Mouse (Mus musculus) adrenal gland, adult 2 months (tissue): ENCODE data around the gene Erp44. TPM values are rescaled to one million over a fixed set of nuclear protein-coding genes. Genes with fewer than 3 reads are reported as not detected.

Experiments
- DNase-seq: peaks from one replicate; pipeline ENCODE4 v3.0.0; 2021
- long read RNA-seq: library from polyadenylated mRNA; stranded (forward); transcript quantifications from one replicate; pipeline ENCODE4 v2.0.0, GENCODE M21; 2021
- polyA plus RNA-seq: library from polyadenylated mRNA; depleted of rRNA; stranded (reverse); fragments of >200 nt; gene quantifications from 2 replicates; pipeline ENCODE4 v1.2.3, GENCODE M21; 2012; rRNA removed
- total RNA-seq, 2 experiments: library from RNA; stranded (reverse); gene quantifications; 2 replicates each; pipeline ENCODE4 v1.2.3; 2021

Erp44 gene
- 10 to 100 TPM; 62.3 to 69.7 TPM for total RNA-seq
- polyA plus RNA-seq, result 17.9 and 26.5 TPM in 2 replicates
- long read RNA-seq, transcript Erp44-201 (12 exons, 2,624 nt), result major isoform, 67 of 72 reads
- long read RNA-seq, partial matches to known transcripts, result 1 of 72 reads
- long read RNA-seq, other reads (novel, unspliced or antisense), result 4 of 72 reads

DNA sequence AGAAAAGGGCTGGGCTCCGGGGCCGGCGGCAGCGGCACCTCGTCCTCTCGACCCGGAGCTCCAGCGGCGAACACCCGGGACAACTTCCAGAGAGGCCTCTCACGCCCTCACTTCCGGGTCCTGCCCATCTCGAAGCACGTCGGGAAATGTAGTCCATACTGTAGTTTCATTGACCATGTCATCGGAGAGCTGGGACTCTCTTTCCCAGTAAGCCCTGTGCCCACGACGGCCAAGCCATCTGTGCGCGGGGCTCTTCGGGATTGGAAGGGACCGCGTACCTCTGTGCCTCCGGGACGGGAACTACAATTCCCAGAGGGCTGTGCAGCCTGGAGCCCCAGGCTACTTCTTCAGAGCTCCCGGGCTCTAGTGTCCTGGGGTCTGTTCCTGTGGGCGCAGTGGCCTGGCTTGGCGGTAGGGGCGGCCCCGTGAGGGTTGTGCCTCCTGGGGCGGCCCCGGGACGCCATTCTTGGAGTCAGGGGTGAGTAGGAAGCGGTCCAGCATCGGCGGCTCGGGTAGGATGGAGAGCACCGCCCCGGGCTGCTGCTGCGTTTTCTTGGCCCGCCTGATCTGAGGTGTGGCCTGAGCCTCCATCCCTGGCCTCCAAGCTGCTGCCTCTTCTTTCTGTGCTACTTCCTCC, at the start of gene Erp44, which contains the start of gene Invs:
Gene Erp44 (minus strand): TSS at position 61 of the 637 bp plus-strand sequence.
Gene Invs (plus strand): TSS at position 263 of the 637 bp plus-strand sequence.
- DNase-seq, result peak; percentile 96

DNA sequence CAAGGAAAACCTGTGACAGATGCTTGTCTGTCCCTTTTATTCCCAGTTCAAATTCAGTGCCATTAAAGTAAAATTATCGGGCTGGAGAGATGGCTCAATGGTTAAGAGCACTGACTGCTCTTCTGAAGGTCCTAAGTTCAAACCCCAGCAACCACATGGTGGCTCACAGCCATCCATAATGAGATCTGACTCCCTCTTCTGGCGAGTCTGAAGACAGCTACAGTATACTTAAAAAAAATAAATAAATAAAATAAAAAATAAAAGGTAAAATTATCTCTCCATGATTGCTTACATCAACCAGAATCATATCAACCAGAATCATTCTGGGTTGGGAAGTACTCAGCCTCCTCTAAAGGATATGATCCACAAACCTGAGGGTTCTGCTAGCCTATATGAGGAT, 48.7 kb upstream of the Erp44 start:
- DNase-seq, result no peak

DNA sequence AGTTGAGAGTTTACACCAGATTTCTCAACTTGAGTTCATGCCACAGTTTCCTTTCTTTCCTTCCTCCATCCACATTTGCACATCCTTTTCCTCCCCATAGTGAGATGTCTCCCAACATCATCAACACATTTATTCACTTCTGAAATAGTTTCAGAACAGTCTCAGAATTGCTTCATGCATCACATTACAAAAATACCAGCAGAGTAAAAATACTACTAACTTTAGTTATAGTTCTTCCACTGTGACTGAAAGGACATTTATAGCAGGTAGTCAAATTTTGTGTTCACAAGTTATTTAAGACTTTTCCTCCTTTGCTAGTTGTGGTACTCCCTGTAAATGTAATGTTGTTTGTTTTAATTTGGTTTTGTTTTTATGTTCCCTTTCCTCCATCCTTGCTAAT, 47.8 kb upstream of the Erp44 start:
- no peak for DNase-seq

DNA sequence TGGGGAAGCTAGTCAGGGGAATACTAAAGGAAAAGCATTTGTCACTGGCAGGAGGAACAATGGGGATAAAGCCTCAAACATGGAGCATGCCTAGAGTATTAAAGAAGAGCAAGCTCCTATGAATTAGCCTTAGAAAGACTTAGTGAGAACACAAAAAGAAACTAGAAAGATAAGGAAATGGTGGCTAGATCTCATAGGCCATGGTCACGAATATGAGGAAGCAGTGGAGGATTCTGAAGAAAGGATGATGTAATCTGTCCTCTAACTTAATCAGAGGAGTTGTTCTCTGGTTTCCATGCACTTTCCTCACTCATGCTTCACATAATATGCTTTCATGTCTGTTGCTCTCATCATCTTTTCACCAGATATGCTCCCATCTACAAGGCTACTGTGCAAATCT, 42.7 kb upstream of the Erp44 start:
- DNase-seq, result no peak

DNA sequence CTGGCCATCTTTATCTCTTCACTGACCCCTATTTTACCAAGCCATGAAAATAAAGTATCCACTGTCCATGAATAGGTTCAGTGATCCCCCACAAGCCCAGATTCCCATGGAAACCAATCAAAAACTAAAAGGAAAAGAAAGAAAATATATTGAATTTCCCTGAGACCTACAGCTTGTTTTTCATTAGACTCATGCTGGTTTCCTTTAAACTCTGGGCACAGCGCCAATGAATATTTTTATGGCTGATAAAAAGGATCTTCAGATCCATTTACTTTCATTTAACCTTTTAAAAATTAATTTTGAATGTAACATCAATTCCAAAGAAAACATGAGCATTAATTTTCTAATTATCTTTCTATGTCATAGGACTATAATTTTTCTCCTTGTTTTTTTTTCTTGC, 41.9 kb upstream of the Erp44 start:
- no peak for DNase-seq

DNA sequence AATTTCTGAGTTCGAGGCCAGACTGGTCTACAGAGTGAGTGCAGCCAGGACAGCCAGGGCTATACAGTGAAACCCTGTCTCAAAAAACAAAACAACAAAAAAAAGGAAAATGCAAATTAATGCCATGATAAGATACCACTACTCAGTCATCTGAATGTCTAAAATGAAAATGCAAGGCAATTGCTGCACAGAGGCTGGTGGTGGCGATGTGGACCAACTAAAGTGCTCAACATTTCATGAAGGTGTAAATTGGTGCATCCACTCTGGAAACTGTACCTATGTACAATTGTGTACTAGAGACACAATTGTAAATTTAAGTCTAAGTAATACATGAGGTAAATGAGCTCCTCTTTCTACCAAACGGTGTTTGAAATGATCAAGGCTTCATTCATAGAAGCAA, 36.7 kb upstream of the Erp44 start:
- DNase-seq, result no peak

DNA sequence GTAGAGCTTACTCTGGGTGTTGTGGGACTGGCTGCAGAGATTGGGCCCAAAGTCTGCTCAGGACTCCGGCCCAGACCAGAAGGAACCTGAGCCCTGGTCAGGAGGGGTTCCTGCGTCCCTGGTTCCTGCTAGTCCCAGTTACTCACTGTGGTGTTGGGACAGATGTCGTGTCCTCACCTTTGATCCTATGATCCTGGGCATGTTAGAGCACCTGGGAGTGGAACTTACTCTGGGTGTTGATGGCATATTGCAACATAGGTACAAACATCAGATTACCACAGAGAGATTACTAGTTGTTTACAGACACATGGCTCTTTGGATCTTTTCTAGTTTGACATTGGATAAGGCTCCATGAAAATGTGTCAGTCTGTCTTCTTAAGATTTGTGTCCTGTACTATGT, 35.5 kb upstream of the Erp44 start:
- no peak for DNase-seq

DNA sequence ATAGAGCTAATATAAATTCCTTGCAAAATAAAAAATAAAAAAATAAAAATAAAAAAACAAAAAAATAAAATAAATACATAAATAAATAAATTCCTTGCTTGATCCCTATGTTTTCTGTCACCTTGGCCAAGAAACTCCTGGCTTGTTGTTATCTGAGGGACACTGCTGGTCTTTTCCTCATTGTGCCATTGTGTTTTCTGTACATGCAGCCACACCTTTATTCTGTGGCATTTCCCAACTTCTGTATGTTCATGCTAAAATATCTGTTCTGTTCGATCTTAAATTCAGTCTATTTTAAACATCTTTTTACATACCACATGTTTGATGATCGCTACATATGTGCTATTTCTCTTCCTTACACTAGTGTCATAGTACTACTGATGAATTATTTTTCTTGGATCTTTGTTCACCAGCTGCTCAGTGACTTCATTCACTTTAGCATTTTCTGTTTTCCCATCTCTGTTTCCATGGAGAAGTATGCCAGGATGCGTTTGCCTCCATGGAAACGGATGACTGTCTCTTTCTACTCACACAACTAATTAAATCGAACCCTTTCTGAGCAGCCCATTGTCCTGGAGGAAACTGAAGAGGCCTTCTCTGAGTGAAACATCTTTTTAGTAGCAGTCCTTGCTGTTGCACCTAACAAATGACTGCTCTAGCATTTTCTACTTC, 7.9 kb upstream of the Erp44 start:
- no peak for DNase-seq

DNA sequence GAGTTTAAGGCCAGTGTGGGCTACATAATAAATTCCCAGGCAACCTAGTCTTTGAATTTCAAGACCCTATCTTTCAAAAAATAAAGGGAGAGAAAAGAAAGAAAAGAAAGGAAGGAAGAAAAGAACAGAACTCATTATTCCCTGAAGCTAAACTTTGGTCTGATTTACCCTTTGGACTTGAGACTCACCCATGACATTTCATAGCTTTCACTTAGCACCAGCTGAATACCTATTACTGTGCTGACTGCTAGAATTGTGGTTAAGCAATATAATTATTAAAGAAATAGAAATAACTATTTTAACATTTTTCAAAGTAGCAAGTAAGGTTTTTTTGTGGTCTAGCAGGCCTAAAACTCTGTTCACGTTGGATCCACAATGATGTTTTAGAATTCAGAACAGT, 1.8 kb upstream of the Erp44 start:
- no peak for DNase-seq

DNA sequence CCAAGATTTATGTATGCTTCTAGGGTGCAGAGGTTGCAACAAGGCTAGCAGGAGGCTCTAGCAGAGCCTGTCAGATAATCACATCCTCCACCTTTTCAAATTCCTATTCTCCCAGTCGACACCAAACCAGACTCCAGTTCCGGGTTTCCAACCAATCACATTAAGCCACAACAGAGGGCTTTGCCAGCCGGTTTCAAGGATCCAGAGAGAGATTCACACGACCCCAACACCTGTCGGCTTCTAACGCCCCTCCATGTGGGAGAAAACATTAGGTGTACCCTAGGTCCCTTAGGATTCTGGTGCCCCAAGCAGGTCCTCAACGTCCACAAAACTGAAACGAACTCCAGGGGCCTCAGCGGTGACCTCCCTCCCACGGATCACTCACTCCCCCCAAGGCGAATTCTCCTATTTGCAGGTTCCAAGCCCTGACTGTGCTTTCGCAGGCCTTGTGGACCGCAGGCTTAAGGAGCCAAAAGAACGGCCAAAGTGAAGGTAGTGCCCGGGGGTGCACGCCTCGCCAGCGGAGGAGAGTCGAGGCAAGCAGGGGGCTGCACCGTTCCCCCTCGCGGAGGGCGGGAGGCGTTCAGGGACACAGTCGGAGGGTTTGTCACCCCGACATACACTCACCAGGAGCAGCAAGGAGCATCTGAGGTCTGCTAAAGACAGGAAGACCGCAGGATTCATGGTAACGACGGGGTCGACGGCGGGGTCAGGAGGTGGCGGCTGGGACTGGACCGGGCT, 431 bp downstream of the Erp44 start:
- DNase-seq, result no peak

DNA sequence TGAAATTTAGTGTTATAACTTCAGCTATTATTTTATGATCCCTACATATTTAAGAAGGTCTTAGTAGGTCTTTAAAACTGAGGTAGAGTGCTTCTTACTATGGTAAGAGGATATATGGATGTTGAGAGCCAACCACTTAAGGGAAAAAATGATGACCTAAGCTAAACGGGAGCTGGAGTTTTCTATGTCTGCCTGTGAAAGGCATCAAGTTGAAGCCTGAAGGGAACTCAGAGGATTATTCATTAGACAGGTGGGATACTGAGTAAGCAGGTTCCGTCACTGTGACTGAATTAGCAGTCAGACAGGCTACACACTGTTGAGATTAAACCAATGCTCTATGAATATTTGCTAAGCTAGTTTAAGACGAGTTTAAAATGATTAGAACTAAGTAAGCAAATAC, 2.3 kb downstream of the Erp44 start:
- no peak for DNase-seq

DNA sequence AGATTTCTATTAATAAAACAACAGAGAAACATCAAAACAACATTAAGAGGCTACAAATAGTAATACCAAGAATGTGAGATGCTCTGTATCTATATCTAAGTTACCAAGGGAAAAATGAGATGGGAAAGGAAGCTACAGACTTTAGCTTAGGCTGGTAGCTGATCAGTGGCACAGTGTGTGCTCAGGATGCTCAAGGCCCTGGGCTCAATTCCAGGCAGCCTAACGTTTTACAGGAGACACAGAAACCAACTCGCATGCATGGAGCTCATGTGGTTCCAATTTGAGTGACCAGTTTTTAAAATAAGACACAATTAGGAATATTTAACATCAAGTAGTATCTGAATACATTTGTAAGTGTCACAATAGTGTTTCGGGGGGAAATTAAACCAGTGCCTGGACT, 3.6 kb downstream of the Erp44 start:
- no peak for DNase-seq

DNA sequence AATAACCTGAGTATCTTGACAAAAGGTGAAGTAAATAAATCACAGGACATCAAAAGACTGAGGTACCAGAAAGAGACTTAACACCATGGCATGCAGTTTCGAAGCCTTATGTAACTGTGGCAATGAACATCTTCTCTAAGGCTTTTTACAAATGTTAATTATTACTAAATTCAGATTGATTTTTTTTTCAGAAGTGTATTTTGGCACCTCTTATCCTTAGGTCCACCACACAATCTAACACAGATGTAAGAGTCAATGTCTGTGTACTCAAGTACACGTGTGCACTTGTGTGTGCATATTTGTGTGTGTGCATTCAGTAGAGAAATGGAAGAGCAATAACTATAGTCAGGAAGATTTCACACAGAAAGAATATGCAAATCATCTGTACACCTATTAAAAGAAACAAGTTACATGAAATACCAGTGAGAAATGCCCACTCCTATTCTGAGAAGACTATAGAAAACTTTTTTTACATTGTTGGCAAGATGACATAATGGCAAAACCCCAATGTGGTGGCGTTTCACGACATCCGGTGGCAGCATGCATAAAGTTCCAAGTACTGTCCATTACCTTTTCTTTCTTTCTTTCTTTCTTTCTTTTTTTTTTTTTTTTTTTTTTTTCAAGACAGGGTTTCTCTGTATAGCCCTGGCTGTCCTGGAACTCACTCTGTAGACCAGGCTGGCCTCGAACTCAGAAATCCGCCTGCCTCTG, 6.1 kb downstream of the Erp44 start:
- no peak for DNase-seq

DNA sequence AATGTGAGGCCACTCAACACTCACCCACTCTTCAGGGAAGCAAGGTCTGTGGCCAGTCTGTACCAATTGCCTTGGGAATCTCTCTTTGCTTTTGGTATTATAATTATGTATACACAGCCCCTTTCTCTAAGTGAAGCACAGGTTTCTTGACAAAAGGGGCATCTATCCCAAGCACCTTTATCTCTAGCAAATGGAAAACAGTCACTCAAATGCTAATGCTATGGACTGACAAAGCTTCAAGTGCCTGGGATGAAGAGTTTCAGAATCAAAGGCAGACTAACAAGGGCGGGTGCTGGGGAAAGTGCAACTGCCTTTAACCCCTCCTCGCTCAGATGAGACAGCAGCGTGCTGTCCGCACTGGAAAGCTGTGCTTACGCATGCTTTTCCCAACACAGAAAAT, 7.5 kb downstream of the Erp44 start:
- no peak for DNase-seq

DNA sequence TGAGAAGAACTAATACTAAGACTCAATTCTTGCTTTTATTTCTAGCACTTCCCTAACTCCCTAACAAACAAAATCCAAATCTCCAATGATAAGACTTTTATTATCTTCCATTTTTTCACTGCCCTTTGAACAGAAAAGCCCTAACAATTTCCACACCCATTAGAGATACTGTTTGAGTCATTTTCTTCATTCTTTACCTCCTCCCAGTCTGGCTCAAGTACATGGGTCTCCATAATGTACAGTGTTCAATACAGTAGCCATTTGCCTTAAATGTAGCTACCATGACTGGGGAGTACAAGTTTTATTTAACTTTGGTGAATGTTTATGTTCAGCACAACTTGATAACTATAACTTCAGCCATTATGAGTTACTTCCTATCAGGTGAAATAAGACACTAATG, 8.8 kb downstream of the Erp44 start:
- no peak for DNase-seq

DNA sequence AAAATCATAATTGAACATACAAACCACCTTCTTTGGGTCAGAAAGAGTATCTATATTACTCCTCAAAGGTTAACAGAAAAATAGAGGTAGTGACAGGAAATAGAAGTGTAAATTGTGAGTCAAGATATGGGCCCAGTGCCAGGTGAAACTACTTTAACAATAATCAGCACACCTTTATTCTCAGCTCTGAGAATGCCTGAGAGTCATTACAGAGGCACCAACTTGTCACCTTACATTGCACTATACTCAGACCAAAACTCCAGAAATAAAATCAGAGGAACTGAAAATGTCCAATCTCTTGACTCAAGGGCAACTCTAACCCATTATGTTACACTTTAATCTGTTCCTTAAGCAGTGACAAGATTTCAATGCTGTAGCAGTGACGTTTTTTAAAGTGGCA, 11.2 kb downstream of the Erp44 start:
- no peak for DNase-seq

DNA sequence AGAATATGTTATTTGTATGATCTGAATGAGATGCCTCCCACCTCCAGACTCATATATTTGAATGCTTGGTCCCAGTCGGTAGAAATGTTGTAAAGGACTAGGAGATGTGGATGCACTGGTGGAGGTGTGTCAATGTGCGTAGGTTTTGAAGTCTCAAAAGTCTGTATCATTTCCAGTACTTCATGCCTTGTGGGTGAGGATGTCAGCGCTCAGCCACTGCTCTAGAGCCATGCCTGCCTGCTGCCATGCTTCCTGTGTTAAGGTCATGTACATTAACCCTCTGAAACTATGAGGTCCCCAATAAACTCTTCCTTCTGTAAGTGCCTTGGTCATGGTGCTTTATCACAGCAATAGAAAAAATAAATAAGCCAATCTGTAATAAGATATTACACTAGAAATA, 11.7 kb downstream of the Erp44 start:
- no peak for DNase-seq

DNA sequence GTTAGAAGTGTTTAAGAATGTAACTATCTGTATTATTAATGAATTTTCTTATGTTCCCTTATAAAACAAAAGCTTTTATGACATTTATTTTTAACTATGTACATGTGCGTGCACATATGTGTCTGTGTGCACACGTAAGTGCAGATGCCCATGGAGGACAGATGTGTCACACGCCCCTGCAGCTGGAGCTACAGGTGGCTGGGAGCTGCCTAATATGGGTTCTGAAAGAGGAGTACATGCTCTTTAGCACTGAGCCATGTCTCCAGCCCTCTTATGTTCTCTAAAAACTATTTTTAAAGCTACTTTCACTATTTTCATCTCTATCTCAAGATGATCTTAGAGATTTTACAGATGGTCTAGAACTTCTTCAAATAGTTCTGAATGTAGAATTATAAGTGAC, 21.3 kb downstream of the Erp44 start:
- DNase-seq, result no peak

DNA sequence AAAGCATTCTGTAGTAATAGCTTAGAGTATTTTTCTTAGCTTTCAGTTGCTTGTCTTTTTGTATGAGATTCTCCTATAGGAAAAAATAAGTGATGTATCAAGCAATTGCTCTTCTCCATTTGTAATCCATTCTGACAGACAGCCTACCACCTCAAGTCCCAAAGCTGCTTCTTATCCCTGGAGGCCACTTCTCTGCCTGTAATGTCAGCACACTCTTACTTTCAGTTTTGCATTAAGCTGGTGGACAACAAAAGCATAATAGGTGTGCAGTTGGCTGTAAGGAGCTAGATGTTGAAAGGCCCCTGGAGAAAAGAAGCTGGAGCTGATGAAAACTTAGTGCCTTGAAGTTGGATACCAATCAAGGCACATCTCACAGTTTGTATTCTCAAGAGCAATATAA, 26.1 kb downstream of the Erp44 start:
- DNase-seq, result no peak

DNA sequence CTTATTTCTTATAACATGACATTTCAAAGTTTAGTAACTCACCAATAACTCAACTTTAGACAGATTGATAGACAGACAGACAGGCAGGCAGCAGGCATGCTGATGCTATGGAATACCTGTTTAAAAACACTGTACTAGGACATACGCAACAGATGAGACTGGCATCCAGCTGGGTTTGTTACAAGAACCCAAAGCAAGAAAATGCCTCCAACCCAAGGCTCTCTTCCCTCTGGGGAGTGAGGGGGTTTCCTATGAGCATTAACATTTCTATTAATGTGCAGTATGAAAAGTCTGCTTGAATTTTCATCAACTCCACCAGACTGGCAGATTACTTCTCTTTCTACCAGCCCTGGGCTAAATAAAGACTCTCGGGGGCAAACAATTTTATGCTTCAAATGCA, 35.1 kb downstream of the Erp44 start:
- no peak for DNase-seq

DNA sequence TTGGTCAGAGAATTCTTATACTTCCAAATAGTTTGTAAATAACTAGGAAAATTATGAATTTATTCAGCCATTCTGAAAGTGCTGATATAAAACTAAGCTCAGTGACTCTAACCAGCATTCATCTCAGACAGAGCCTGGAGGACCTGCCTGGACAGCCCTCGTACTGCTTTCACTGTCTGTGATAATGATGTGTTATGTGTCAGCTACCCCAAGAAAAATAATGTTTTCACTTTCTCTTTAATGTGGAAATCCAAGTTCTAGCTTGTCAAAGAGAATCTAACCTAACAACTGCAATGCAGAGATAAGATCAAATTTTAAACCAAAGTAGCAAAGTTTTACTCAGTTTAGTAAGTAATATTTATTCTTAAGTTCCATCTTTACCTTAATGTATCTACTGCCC, 35.6 kb downstream of the Erp44 start:
- no peak for DNase-seq

DNA sequence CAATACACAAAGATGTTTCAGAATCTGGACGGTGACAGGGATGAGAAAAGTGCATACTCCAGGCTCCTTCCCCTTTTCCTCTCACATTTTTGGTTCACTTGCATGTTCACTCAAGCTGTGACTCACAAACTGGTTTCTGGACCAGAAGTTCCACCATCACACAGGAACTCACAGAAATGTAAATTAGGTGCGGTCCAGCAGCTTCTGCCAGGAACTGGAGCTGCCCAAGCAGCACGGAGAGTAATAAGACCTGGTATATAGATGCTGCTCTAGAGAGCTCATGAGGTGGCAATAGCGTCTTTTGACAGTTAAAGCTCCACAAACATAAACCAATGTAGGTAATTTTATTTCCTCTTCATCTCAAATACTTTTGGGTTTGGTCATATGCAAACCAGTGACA, 36.9 kb downstream of the Erp44 start:
- DNase-seq, result no peak

DNA sequence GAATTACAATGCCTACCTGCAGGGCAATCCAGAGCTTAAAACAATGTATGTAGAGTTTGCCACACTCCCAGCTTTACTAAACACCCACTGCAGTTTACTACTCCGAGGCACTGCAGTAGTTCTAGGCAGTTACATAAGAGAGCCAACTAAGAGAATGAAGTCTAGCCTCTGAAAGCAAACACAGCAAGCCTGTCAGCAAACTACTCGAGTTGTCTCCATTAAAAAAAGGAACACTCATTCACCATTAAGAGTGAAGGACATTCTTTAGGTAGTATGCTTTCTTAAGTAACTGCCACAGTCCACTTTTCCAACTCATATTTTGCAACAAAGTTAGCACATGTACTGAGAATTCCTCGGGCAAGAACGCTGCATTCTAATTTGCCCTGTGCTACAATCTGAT, 40.3 kb downstream of the Erp44 start:
- DNase-seq, result no peak
